Mouse (Mus musculus): ENCODE measurements around the gene Cic.

Gene Cic

GRCm38 (mm10) chr7:25282731-25283211 lies 15.3 kb downstream of the Cic start:
- no peak for DNase-seq (ENCODE audit: low read depth)

DNA sequence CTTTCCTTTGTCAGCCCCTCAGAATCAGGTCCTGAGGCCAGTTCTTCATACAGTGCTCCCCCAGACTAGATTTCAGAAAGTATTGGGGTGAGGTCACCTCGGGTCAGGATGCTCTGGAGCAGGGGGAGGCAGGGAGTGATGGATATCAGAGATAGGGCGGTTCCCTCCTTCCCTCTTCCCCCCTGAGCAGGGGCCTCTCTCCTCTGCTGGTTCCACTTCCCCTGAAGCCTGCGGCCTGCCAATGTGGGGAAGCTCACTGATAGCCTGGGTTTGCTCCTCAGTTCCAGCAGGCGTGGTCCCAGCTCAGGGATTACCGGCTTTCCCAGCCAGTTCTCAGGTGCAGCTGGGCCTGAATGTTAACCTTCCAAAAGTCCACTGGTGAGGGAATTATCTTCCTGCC lies 16.1 kb downstream of the Cic start:
- DNase-seq (ENCODE audit: low read depth), result no peak

DNA sequence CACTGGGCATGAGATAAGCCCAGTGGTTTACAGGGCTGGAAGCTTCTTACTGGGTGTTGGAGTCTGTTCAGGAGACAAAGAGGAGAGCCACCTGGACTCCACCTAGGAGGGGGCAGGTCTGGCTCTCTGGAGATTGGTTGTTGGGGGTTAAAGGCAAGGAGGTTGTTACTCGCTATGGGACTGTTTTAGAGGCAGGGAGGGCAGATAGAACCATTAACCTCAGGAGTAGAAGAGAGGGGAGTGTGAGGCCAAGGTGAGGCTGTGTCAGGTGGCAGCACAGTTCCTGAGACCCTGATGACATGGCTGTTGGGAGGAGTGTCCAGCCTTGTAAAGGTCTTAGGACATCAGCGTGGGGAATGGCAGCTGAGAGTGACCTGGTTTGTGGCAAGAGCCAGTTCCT lies 16.7 kb downstream of the Cic start:
- DNase-seq (ENCODE audit: low read depth), result no peak

- no peak for DNase-seq (ENCODE audit: low read depth)
These were observed 17.3 kb downstream of the Cic start for GRCm38 (mm10) chr7:25284766-25285165.

GRCm38 (mm10) chr7:25285511-25286238 lies 18.2 kb downstream of the Cic start:
- no peak for DNase-seq (ENCODE audit: low read depth)

- DNase-seq (ENCODE audit: low read depth), result no peak
These were observed 19.5 kb downstream of the Cic start for GRCm38 (mm10) chr7:25286989-25287388.

- no peak for DNase-seq (ENCODE audit: low read depth)
These were observed 20.5 kb downstream of the Cic start for GRCm38 (mm10) chr7:25288011-25288410.

- DNase-seq (ENCODE audit: low read depth), result no peak
These were observed 21.2 kb downstream of the Cic start for GRCm38 (mm10) chr7:25288721-25289120.

- no peak for DNase-seq (ENCODE audit: low read depth)
These were observed 22.4 kb downstream of the Cic start for GRCm38 (mm10) chr7:25289925-25290324.

GRCm38 (mm10) chr7:25290463-25290862 lies 23.0 kb downstream of the Cic start:
- DNase-seq (ENCODE audit: low read depth), result no peak

GRCm38 (mm10) chr7:25290911-25291310 lies 23.4 kb downstream of the Cic start:
- DNase-seq (ENCODE audit: low read depth), result no peak

DNA sequence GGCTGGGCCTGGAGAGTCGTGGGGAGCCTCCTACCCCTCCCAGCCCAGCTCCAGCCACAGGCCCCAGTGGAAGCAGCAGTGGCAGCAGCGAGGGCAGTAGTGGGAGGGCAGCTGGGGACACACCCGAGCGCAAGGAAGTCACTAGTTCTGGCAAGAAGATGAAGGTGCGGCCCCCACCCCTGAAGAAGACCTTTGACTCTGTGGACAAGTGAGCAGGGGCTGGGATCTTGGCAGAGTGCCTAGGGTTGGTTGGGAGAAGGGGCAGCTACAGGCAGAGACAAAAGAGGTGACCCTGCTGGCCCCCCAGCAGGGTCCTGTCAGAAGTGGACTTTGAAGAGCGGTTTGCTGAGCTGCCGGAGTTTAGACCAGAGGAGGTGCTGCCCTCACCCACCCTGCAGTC lies 24.6 kb downstream of the Cic start:
- DNase-seq (ENCODE audit: low read depth), result no peak

DNA sequence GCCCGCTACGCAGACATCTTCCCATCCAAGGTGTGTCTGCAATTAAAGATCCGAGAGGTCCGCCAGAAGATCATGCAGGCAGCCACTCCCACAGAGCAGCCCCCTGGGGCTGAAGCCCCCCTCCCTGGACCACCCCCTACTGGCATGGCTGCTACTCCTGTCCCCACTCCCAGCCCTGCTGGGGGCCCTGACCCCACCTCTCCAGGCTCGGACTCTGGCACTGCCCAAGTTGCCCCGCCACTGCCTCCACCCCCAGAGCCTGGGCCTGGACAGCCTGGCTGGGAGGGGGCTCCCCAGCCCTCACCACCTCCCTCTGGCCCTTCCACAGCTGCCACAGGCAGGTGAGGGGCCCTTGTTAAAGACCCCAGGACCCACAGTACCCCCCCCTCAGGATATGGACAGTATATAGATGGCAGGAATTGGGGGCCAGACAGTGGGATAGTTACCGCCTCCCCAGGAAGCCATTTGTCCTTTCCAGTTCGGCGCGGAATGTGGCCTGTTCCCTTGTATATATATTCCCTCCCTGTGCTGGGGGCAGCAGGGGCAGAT lies 25.8 kb downstream of the Cic start:
- DNase-seq (ENCODE audit: low read depth), result no peak

DNA sequence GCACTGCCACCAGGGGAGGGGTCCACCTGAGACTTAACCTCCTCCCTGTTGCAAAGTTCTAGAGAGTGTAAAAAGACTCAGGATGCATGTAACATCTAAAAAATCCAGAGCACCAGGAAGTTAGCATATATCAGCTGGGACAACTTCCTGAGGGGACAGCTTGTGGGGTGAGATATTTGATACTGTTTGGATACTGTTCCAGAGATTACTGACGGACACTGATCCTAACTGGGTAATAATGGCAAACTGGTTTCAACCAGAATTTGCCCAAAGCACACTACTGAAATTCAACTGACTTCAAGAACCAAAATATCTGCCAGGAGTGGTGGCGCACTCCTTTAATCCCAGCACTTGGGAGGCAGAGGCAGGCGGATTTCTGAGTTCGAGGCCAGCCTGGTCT lies 27.0 kb downstream of the Cic start:
- no peak for DNase-seq (ENCODE audit: low read depth)

GRCm38 (mm10) chr7:25294960-25295722 lies 27.6 kb downstream of the Cic start:
- no peak for DNase-seq (ENCODE audit: low read depth)

DNA sequence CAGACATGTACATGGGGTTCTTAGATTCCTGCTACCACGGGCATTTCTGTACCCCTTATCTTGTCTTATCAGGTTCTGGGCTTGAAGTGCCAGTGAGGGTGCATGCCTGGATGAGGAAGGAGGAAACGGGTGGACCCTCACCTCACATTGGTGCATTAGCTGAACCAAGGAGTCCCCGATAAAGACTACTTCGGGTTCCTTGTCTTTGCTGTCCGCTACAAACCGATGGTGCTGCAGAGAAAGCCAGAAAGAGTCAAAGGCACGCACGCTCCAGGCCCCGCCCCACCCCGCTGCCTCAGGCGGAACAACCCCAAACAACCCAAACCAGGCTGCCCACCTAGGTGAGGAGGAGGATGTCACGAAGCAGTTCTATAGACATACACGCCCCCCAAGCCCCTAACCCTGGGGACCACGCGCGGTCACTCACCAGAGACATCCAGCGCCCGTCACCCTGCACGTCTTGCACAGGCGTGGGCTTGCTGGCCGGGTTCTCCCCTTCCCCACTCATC lies 29.5 kb downstream of the Cic start:
- no peak for DNase-seq (ENCODE audit: low read depth)

DNA sequence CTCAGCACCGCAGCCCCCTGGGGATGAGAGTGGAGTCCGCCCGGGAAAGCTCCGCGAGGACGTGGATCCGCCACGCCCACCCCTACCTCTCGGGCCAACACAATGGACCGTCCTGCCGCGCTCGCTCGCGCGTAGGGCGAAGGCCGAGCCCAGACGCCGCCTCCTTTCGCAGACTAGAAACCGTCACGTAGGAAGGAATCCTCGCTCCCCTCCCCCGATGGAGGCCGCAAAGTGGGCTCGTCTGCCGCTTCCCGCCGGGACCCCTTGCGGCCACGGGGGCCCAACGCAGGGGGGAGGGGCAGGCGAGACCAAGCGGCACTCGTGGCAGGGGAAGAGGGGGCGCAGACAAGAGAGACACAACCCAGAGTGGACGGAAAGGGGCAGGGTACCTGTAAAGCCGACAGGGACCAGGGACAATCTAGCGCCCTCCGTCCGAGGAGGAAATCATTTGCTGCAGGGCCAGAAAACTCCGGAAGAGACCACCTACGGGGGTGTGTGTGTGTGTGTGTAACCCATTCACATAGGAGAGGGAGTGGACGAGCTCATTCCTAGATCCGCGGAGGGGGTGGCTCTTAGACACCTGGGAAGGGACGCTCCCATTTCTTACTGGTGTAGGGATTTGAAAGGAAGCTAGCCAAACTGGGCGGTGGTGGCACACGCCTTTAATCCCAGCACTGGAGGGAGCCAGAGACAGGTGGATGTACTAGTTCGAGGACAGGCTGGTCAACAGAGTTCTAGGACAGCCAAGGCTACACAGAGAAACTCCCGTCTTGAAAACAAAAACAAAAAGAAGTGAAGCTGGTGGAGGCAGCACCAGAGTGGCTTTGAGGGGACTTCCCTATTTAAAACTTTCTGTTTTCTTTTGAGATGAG lies 30.2 kb downstream of the Cic start, which contains the start of gene Pafah1b3:
Gene Pafah1b3, minus strand, starts transcription at position 533 of the 872 bp plus-strand sequence.
- no peak for DNase-seq (ENCODE audit: low read depth)

DNA sequence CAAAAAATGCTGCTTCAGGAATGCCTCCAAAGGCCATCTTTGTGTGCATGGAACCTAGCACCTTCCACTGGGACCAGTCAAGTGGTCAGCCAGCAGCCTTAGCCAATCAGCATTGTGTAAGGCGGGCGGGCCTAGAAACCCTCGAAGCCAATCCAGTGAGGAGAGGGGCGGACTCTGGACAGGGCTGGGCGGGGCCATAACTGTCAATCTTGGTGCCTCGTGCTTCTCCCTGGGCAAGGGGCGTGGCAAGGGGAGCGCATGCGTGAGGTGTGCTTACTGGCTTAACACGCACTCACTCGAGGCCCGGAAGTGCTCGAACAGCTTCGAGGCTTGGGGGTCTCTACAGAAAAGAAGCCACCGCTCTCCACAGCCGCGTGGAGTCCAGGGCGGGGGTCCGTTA lies 33.6 kb downstream of the Cic start, which contains the start of gene Prr19:
Gene Prr19, plus strand, starts transcription at position 349 of the 400 bp plus-strand sequence.
- DNase-seq (ENCODE audit: low read depth), result no peak

DNA sequence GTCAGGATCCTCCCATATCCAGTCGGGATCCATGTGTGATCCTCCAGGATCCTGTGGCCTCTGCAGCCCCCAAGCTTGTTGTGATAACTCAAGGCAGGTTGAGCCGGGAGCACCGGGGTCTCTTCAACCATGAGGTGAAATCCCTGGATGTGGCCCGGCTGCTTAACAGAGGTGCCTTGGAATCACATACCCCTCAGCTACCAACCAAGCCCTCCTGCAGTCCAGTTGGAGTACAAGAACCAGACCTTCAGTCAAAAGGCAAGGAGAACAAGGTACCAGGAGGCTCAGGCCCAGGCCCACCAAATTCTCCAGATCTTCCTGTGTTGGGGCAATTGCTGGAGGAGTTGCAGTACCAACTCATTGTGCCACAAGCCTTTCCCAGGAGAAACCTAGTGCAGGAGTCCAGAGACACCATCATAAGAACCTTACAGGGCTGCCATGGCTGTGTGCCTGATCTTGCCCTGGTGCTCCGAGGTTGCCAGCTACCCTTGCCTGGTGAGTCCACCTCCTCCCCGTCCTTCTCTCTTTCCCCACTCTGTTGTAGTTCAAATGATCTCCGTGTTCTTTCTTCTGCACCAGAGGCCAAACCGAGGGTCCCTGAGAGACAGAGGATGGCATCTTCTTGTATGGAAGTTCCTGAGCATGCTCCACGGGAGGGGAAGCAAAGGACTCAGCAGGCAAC lies 35.6 kb downstream of the Cic start:
- DNase-seq (ENCODE audit: low read depth), result no peak

GRCm38 (mm10) chr7:25303685-25304006 lies 36.1 kb downstream of the Cic start:
- no peak for DNase-seq (ENCODE audit: low read depth)

- no peak for DNase-seq (ENCODE audit: low read depth)
These were observed 38.0 kb downstream of the Cic start for GRCm38 (mm10) chr7:25305481-25305880.
